Mouse (Mus musculus): ENCODE results near the gene Rabl2.
A peak's percentile ranks its signal among the peaks of the same experiment; 100 is the strongest.

The Rabl2 gene

GRCm38 (mm10) chr15:89591723-89592455, at the start of gene Rabl2:
Gene Rabl2, minus strand, starts transcription at chr15:89591923.
- peak; percentile 77 for DNase-seq

- peak; percentile 50 for DNase-seq
These were observed 31.9 kb upstream of the Rabl2 start for GRCm38 (mm10) chr15:89623626-89623959.

- no peak for DNase-seq
These were observed 31.4 kb upstream of the Rabl2 start for GRCm38 (mm10) chr15:89622959-89623625.

- DNase-seq: peak; percentile 14
These were observed 30.7 kb upstream of the Rabl2 start for GRCm38 (mm10) chr15:89622312-89622958.

- DNase-seq: no peak
These were observed 16.2 kb upstream of the Rabl2 start for GRCm38 (mm10) chr15:89607888-89608287.

GRCm38 (mm10) chr15:89607480-89607879, 15.8 kb upstream of the Rabl2 start:
- DNase-seq: no peak

- DNase-seq: no peak
These were observed 14.3 kb upstream of the Rabl2 start for GRCm38 (mm10) chr15:89605822-89606570.

- no peak for DNase-seq
These were observed 825 bp upstream of the Rabl2 start for GRCm38 (mm10) chr15:89592548-89592947.

- no peak for DNase-seq
These were observed 406 bp downstream of the Rabl2 start for GRCm38 (mm10) chr15:89591317-89591716.

- DNase-seq: no peak
These were observed 2.6 kb downstream of the Rabl2 start for GRCm38 (mm10) chr15:89589146-89589545.

- no peak for DNase-seq
These were observed 6.1 kb downstream of the Rabl2 start for GRCm38 (mm10) chr15:89585631-89586030.

GRCm38 (mm10) chr15:89585101-89585500, 6.6 kb downstream of the Rabl2 start:
- no peak for DNase-seq

GRCm38 (mm10) chr15:89582494-89582893, 9.2 kb downstream of the Rabl2 start:
- DNase-seq: no peak

GRCm38 (mm10) chr15:89572147-89572546, 19.6 kb downstream of the Rabl2 start:
- no peak for DNase-seq

GRCm38 (mm10) chr15:89568114-89568513, 23.6 kb downstream of the Rabl2 start, which contains the start of gene Acr:
Gene Acr, plus strand, starts transcription at chr15:89568326.
- DNase-seq: no peak

- no peak for DNase-seq
These were observed 32.5 kb downstream of the Rabl2 start for GRCm38 (mm10) chr15:89559202-89559731.

GRCm38 (mm10) chr15:89557996-89558390, 33.7 kb downstream of the Rabl2 start:
- no peak for DNase-seq

- no peak for DNase-seq
These were observed 34.3 kb downstream of the Rabl2 start for GRCm38 (mm10) chr15:89557179-89557995.

- DNase-seq: no peak
These were observed 35.1 kb downstream of the Rabl2 start for GRCm38 (mm10) chr15:89556401-89557178.

GRCm38 (mm10) chr15:89555591-89555990, 36.1 kb downstream of the Rabl2 start:
- no peak for DNase-seq

GRCm38 (mm10) chr15:89551733-89552132, 40.0 kb downstream of the Rabl2 start:
- DNase-seq: no peak
